Mouse (Mus musculus) lung, adult 2 months (tissue): Measurements from ENCODE around the gene Hlx.

ENCODE experiments used
- CTCF ChIP-seq: fragments of 200-500 bp; IDR thresholded peaks from 2 replicates; pipeline ENCODE4 v1.5.1; 2011; ENCODE audit warnings: mild to moderate bottlenecking, low read length, control low read depth; ENCODE audit not compliant: insufficient read depth
- POLR2A ChIP-seq: fragments of 200-500 bp; IDR thresholded peaks from 2 replicates; pipeline ENCODE4 v1.6.1; 2011; ENCODE audit warnings: low read depth, mild to moderate bottlenecking, control low read depth, low read length, borderline replicate concordance; ENCODE audit errors: extremely low read depth

DNA sequence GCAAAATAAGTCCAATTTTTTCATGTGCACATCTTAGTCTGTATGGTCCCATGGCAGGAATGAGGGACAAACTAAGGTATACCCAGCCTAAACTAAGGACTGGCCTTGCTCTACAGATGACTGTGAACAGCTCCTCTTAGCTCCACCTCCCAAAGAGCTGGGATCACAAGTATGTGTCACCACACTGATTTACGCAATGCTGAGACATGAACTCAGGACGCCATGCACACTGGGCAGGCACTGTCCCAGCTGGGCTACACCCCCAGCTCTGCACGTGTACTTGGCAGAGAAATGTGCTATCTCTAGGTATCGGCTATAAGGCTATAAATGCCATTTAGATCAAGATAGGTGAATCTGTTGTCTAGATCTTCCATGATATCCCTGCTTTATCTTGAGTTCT is 29.6 kb upstream of the Hlx start:
- TF ChIP-seq CTCF (no peak), POLR2A (no peak)
